Mouse (Mus musculus) forebrain, postnatal 0 days (tissue): ENCODE data around the gene Prdx2. TPM values are rescaled to one million over a fixed set of nuclear protein-coding genes. Genes with fewer than 3 reads are reported as not detected.

Experiments
- ATAC-seq: fragments of 200-750 bp; cut with Nextera tagmentation; 2 replicates; pipeline ENCODE4 v1.8.0; 2017; ENCODE audit warnings: mild to moderate bottlenecking, moderate library complexity
- DNase-seq: peaks from one replicate; pipeline ENCODE4 v3.0.0-alpha.2; 2015
- H3K27ac ChIP-seq: fragments of 300-500 bp; sonication (generic); 2 replicates; pipeline ENCODE4 v1.5.1; 2014; ENCODE audit warnings: low read depth, mild to moderate bottlenecking, antibody characterized with exemption, low read length, moderate library complexity, mixed read lengths
- H3K27me3 ChIP-seq: fragments of 300-500 bp; sonication (generic); 2 replicates; pipeline ENCODE4 v1.6.1; 2014; ENCODE audit warnings: mild to moderate bottlenecking, low read length, mixed read lengths; ENCODE audit not compliant: insufficient read depth
- H3K36me3 ChIP-seq: fragments of 300-500 bp; sonication (generic); 2 replicates; pipeline ENCODE4 v1.6.1; 2014; ENCODE audit warnings: mild to moderate bottlenecking, moderate library complexity; ENCODE audit not compliant: insufficient read depth
- H3K4me1 ChIP-seq: fragments of 300-500 bp; sonication (generic); 2 replicates; pipeline ENCODE4 v1.6.1; 2014; ENCODE audit warnings: antibody characterized with exemption; ENCODE audit not compliant: insufficient read depth
- H3K4me2 ChIP-seq: fragments of 300-500 bp; sonication (generic); 2 replicates; pipeline ENCODE4 v1.6.1; 2014; ENCODE audit warnings: low read depth, mild to moderate bottlenecking, moderate library complexity
- H3K4me3 ChIP-seq: fragments of 300-500 bp; sonication (generic); 2 replicates; pipeline ENCODE4 v1.5.1; 2014; ENCODE audit warnings: low read depth, low read length, mixed read lengths
- H3K9ac ChIP-seq: fragments of 300-500 bp; sonication (generic); 2 replicates; pipeline ENCODE4 v1.6.1; 2014; ENCODE audit warnings: mild to moderate bottlenecking
- H3K9me3 ChIP-seq: fragments of 300-500 bp; sonication (generic); 2 replicates; pipeline ENCODE4 v1.6.1; 2016; ENCODE audit warnings: low read length
- CTCF ChIP-seq: sonication (generic); IDR thresholded peaks from 2 replicates; pipeline ENCODE4 v1.5.1; 2016; ENCODE audit warnings: antibody characterized with exemption, control low read depth, low read depth
- WGBS: fragments of 180-500 bp; shearing (Covaris S2); extraction: QIAGEN DNeasy Blood & Tissue Kit; methylation state at CpG from one replicate; pipeline ENCODE4 v1.1.7; 2014; 5-methylcytosine and 5-hydroxymethylcytosine counted together
- polyA plus RNA-seq: library from polyadenylated mRNA; unstranded; fragments of >200 nt; fragmentation: Nextera tagmentation; extraction: Ambion mirVana; gene quantifications from 2 replicates; pipeline ENCODE4 v1.2.1, GENCODE M21; 2015
- total RNA-seq: library from RNA; depleted of rRNA; stranded (reverse); fragments of >200 nt; gene quantifications from 2 replicates; pipeline ENCODE4 v1.2.3, GENCODE M21; 2014

Gene Prdx2
- total and polyA plus RNA-seq, 2 experiments from 2014 or later: 814 to 974 TPM

- H3K27ac ChIP-seq: no peak overlapping the region
- peak overlapping the region; percentile 87 for H3K4me2 ChIP-seq
- no peak overlapping the region for H3K9ac ChIP-seq
- peak overlapping the region; percentile 78; the same call in 1 of the 2 replicates for H3K4me3 ChIP-seq
- ATAC-seq (no peak), DNase-seq (no peak)
- peaks cover 14% of the 10 kb centered on the region for H3K4me1 ChIP-seq
- no peak for TF ChIP-seq CTCF
- no peaks in the 10 kb centered on the region for H3K27me3 ChIP-seq
- WGBS: 79% methylated on average over 16 of the region's 16 CpGs
- H3K9me3 ChIP-seq: no peaks in the 10 kb centered on the region
- H3K36me3 ChIP-seq: peaks cover 23% of the 10 kb centered on the region
Observed at GRCm38 (mm10) chr8:84933767-84934559, 35.4 kb upstream of the Prdx2 start.

- DNase-seq (peak; percentile 82), ATAC-seq (peak; percentile 63)
- Histone ChIP-seq H3K9ac (peak overlapping the region; percentile 96), H3K27me3 (no peaks in the 10 kb centered on the region), H3K27ac (no peak overlapping the region), H3K4me2 (peak overlapping the region; percentile 87), H3K36me3 (peaks cover 23% of the 10 kb centered on the region), H3K4me1 (peaks cover 14% of the 10 kb centered on the region), H3K4me3 (peak overlapping the region; percentile 78), H3K9me3 (no peaks in the 10 kb centered on the region)
- WGBS: 2% methylated on average over 15 of the region's 15 CpGs
- no peak for TF ChIP-seq CTCF
Observed at GRCm38 (mm10) chr8:84934860-84935259, 34.5 kb upstream of the Prdx2 start.

DNA sequence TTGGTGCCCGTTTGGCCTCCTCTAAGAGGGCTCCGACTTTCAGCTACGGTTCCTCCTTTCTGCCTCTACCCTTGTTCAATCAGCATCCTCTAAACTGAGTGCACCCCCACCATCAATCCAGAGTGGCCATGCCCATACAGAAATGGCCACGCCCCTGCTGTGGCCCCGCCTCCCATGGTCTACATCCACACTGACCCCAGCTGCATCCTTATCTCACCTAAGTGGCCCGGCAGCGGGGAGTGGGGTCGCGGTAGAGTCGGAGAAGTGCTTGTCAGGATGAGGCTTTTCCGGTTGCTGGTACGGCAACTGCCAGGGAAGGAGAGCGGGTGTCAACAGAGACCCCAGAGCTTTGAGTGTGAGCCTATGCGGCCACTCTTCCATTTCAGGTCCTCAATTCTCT lies 33.9 kb upstream of the Prdx2 start:
- H3K9me3 ChIP-seq: no peaks in the 10 kb centered on the region
- peak overlapping the region; percentile 95 for H3K27ac ChIP-seq
- TF ChIP-seq CTCF: no peak
- DNase-seq (no peak), ATAC-seq (no peak)
- peak overlapping the region; percentile 78 for H3K4me3 ChIP-seq
- 9% methylated on average over 14 of the region's 14 CpGs for WGBS
- H3K4me1 ChIP-seq: peaks cover 14% of the 10 kb centered on the region
- peaks cover 17% of the 10 kb centered on the region for H3K36me3 ChIP-seq
- H3K4me2 ChIP-seq: peak overlapping the region; percentile 87
- H3K9ac ChIP-seq: peak overlapping the region; percentile 96
- no peaks in the 10 kb centered on the region for H3K27me3 ChIP-seq

DNA sequence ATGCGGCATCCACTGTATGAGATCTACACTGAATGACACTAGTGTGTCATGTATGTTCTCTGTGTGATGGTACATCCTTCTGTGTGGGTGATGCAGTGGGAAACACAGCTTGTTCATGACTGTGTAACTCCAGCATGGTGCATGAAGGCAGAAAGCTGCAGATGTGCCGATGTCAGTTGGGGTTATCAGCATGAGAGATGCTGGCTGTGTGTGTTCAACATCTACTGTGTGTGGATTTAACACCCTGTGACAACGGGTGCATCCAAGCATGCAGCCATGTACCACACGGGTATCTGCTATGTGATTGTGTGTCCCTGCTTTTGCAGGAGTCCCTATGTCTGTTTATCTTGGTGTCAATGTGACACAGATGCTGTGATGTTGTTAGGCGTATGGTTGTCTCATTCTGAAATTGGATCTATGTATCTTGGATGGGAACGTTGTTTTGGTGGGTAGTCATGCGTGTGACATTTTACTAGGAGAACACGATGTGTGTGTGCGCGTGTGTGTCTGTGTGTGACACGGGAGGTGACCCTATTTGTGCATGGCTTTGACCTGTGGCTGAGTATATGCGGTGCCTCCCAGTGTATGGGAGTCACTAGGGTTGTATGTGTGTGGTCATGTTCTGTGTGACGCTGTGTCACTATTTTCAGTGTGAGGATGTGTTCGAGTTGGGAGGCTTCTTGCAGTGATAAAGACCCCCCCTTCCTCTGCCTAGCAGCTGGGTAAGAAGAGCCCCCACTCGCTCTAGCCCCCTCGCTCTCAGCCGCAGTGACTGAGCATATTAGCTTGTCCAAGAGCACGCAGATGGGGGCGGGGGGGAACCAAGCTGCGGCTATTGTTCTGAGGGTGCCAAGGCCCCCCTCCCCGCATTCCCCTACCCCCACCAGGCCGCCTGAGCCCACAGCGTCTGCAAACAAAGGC lies 33.1 kb upstream of the Prdx2 start:
- DNase-seq (peak; percentile 71), ATAC-seq (peak; percentile 55)
- Histone ChIP-seq H3K4me2 (peak overlapping the region; percentile 87), H3K4me3 (peak overlapping the region; percentile 78), H3K4me1 (peaks cover 14% of the 10 kb centered on the region), H3K36me3 (peaks cover 13% of the 10 kb centered on the region), H3K27me3 (no peaks in the 10 kb centered on the region), H3K9ac (peak overlapping the region; percentile 96), H3K27ac (peak overlapping the region; percentile 95), H3K9me3 (no peaks in the 10 kb centered on the region)
- WGBS: 14% methylated on average over 23 of the region's 23 CpGs
- no peak for TF ChIP-seq CTCF

- H3K36me3 ChIP-seq: peaks cover 6% of the 10 kb centered on the region
- H3K9me3 ChIP-seq: no peaks in the 10 kb centered on the region
- TF ChIP-seq CTCF: peak; percentile 81
- DNase-seq (peak; percentile 90), ATAC-seq (peak; percentile 74)
- peak within 1 kb of the TSS; percentile 95 for H3K27ac ChIP-seq
- under 1% methylated on average over 50 of the region's 50 CpGs for WGBS
- H3K4me3 ChIP-seq: peak within 1 kb of the TSS; percentile 78
- no peaks in the 10 kb centered on the region for H3K27me3 ChIP-seq
- H3K4me1 ChIP-seq: peaks cover 14% of the 10 kb centered on the region
- H3K4me2 ChIP-seq: peak within 1 kb of the TSS; percentile 87
- H3K9ac ChIP-seq: peak within 1 kb of the TSS; percentile 96
Observed at GRCm38 (mm10) chr8:84936962-84937546, 32.3 kb upstream of the Prdx2 start, which contains the start of gene Mast1. Gene Mast1, minus strand, starts transcription at chr8:84937359.

- H3K36me3 ChIP-seq: no peaks in the 10 kb centered on the region
- peak overlapping the region; percentile 78 for H3K4me3 ChIP-seq
- H3K27ac ChIP-seq: peak overlapping the region; percentile 95
- peaks cover 14% of the 10 kb centered on the region for H3K4me1 ChIP-seq
- no peaks in the 10 kb centered on the region for H3K9me3 ChIP-seq
- no peak for DNase-seq
- no peaks in the 10 kb centered on the region for H3K27me3 ChIP-seq
- 59% methylated on average over 13 of the region's 13 CpGs for WGBS
- ATAC-seq: no peak
- no peak for TF ChIP-seq CTCF
- H3K4me2 ChIP-seq: peak overlapping the region; percentile 87
- peak overlapping the region; percentile 96 for H3K9ac ChIP-seq
Observed at GRCm38 (mm10) chr8:84937620-84938485, 31.5 kb upstream of the Prdx2 start.
